Mouse (Mus musculus) forebrain, embryonic 14.5 days (tissue): ENCODE data around the gene B3gnt2. TPM values are rescaled to one million over a fixed set of nuclear protein-coding genes. Genes with fewer than 3 reads are reported as not detected.

Source experiments
- polyA plus RNA-seq: library from polyadenylated mRNA; unstranded; fragments of >200 nt; fragmentation: Nextera tagmentation; extraction: Ambion mirVana; gene quantifications from 2 replicates; pipeline ENCODE4 v1.2.1, GENCODE M21; 2014

Gene B3gnt2
- polyA plus RNA-seq, 1 experiment from 2014 or later, result 2.3 TPM

Other genes with a start within 250 kb of the B3gnt2 start
- 4.7 and 5.6 TPM in 2 replicates for gene Zrsr1, start 111.0 kb upstream of the B3gnt2 start, polyA plus RNA-seq
- gene Gm28048, start 121.1 kb upstream of the B3gnt2 start, polyA plus RNA-seq, result 4.0 and 4.3 TPM in 2 replicates
- gene Commd1, start 121.4 kb upstream of the B3gnt2 start, polyA plus RNA-seq, result 285 and 304 TPM in 2 replicates
- gene Cct4, start 129.6 kb upstream of the B3gnt2 start, polyA plus RNA-seq, result 378 and 395 TPM in 2 replicates
- 3.2 and 4.1 TPM in 2 replicates for gene Fam161a, start 146.6 kb upstream of the B3gnt2 start, polyA plus RNA-seq